Mouse (Mus musculus) thymus, adult 2 months (tissue): ENCODE results near the gene Pde3a.

Experiments used
- CTCF ChIP-seq: fragments of 200-500 bp; IDR thresholded peaks from 2 replicates; pipeline ENCODE4 v1.5.1; 2012; ENCODE audit warnings: mild to moderate bottlenecking, control low read depth, low read length, moderate library complexity, borderline replicate concordance; ENCODE audit not compliant: control insufficient read depth, poor library complexity, insufficient read depth; ENCODE audit errors: extremely low read depth
- POLR2A ChIP-seq: fragments of 200-500 bp; IDR thresholded peaks from 2 replicates; pipeline ENCODE4 v1.6.1; 2012; ENCODE audit warnings: mild to moderate bottlenecking, low read length, control low read depth, moderate library complexity; ENCODE audit not compliant: control insufficient read depth, poor library complexity, insufficient read depth; ENCODE audit errors: extremely low read depth

- TF ChIP-seq CTCF (no peak), POLR2A (no peak)
Measured at GRCm38 (mm10) chr6:141281685-141282084, 32.6 kb downstream of the Pde3a start.
